Mouse (Mus musculus): Measurements from ENCODE around the gene Igf2. TPM values are rescaled to one million over a fixed set of nuclear protein-coding genes. Genes with fewer than 3 reads are reported as not detected.

The Igf2 gene
- polyA plus RNA-seq, 1 experiment = not detected

DNA sequence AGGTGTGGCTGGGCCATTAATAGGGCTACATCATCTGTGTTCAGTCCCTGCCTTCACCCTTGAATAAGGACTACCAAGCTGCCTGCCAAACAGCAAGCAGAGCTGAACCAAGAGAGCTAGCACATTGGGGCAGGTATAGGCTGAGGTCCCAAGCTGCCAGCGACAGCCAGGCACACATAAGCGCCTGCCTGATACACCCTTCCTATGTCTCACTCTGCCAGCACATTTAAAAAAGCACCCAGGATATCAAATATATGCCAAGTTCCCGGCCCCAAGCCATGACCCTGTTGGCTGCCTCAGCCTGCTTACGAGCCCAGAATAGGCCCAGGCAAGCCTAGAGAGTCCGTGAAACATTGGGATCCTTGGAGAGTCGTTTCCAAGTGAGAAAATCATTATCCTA, 36.8 kb downstream of the Igf2 start:
- no peak for TF ChIP-seq GATA1 (IDR thresholded peaks at IDR 0.05; ENCODE audit: low read length)

DNA sequence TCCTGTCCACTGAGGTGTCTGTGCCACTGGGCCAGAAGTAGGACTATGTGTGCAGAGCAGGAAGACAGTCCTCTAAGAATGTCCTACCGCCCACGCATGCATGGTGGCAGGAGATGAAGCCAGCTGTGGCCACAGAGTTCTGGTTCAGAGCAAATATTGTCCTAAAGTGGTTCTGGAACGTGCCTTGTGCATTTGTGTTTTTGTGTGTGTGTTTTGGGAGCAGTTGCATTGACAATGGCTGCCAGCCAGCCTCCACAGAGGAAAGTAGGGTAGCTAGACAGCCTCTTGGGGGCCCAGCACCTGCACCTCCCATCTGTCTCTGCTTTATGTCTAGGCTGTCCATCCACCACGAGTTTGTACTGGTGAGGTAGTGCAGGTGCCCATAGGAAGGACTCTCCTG, 44.4 kb downstream of the Igf2 start:
- no peak for TF ChIP-seq GATA1 (IDR thresholded peaks at IDR 0.05; ENCODE audit: low read length)

DNA sequence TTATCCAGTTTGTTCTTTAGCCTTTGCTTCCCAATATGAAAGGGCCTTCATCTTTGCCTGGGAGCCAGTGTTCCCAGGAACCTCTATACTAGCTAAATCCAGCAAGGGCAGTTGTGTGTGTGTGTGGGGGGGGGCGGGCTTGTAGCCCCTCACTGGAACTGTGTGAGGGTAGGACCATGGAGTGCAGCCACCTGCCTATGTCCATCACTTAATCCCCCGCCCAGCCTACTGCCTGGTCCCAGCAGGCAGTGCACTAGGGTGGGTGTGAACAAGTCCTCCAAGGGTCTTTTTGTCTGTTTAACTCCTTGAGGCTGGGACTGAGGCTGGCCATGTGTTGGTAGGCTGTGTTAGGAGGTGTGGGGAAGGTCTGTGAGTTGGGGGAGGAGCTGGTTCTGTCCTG, 53.5 kb downstream of the Igf2 start:
- TF ChIP-seq GATA1 (IDR thresholded peaks at IDR 0.05; ENCODE audit: low read length) = no peak

DNA sequence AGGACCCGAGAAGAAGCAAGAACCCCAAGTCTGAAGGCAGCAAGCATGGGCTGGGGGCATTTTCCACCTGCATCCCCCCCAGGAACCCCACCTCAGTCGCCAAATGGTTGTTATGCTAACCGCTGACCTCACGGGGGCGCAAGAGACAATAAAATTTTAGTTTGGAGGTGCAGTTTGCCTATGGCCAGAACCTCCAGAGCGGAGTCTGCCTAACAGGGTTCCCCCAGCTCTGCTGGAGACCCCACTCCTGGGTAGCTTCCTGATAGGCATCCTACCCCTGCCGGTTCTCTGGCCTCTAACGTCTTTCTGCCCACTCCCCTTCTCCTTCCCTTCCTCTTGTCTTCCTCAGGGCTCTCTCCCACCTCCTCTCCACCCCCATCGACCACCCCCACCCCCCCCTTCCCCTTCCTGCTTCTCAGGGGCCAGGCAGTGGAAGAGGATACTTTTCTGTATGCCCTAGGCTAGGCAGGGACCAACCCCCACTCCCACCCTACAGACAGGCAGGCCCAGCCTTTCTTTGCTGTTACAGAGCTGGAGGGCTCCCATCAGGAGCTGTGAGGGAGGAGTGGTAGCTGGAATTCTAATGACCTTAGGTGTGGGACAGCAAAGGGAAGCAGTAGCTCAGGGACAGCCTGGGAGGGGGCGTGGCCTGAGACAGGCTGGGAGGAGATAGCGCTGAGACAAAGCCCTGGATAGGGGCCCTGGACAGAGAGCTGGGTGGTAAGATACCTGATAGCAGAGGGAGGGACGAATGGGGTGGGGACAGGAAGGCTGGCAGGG, 55.8 kb downstream of the Igf2 start:
- TF ChIP-seq GATA1 (IDR thresholded peaks at IDR 0.05; ENCODE audit: low read length) = no peak

DNA sequence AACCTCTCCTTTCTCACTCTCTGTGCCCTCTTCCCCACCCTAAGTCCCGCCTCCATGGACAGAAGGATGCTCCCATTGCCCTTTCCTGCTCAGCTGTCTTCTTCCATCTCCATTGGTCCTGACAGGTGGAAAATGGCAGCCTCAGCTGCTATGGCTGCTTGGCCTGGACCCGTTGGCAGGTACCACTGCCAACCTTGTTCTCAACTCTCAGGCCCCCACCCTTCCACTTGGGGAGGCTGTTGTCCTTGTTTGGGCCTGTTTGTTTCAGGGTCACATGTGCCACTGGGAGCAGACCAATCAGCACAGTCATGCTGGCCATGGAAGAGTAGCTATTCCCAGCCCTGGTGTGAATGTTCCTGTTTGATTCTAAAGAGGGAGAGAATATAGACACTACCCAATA, 65.7 kb downstream of the Igf2 start:
- TF ChIP-seq GATA1 (IDR thresholded peaks at IDR 0.05; ENCODE audit: low read length) = no peak

Other genes with a start within 250 kb of the Igf2 start
- gene Syt8, start 232.0 kb downstream of the Igf2 start, polyA plus RNA-seq (2012) = not detected in 2 replicates
- not detected in 2 replicates for gene Tnni2, start 225.0 kb downstream of the Igf2 start, polyA plus RNA-seq (2012)
- gene Lsp1, start 206.0 kb downstream of the Igf2 start, polyA plus RNA-seq (2012) = not detected in 2 replicates
- not detected in 2 replicates for gene Tnnt3, start 168.0 kb downstream of the Igf2 start, polyA plus RNA-seq (2012)
- 11.7 and 37.4 TPM in 2 replicates for gene Mrpl23, start 134.1 kb downstream of the Igf2 start, polyA plus RNA-seq (2012)
- gene Gm49394, start 3.1 kb upstream of the Igf2 start, polyA plus RNA-seq (2012) = not detected in 2 replicates
- gene Ins2, start 76.6 kb upstream of the Igf2 start, polyA plus RNA-seq (2012) = not detected in 2 replicates